Mouse (Mus musculus) mature B cell (primary cell): Measurements from ENCODE around the gene Tbc1d1.

Source experiments
- in situ Hi-C: fragments of 300-500 bp; cut with MboI; formaldehyde crosslinking; loops from 2 replicates; pipeline ENCODE4 v1.14.3; 2019

Gene Tbc1d1

DNA sequence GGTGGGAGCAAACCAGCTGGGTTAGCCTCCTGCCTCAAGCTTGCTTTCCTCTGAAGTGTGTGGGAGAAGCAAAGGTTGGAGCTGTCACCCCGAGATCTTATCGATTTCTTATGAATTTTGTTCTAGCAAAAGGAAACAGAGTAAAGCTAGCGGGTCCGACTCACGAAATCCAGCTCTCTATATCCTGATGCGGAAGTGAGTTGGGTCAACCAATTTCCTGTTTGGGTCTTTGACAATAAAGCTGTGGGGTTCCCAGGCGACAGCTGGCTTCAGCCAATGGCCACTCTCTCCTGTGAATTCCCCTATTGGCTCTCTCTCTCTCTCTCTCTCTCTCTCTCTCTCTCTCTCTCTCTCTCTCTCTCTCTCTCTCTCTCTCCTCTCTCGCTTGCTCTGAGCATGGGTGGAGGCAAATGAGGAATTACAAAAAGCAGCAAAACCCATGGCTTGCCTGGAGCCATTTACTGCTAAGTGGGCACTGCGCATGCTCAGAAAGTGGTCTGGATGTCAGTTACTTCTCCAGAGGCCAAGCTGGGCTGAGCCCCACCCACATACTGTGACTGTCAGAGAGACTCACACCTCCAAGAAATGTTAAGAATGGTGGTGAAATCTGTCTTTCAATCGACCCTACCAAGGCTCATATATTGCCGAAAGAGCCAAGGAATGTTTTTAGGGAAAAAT is 224.7 kb downstream of the Tbc1d1 start:
- in situ Hi-C loops, result loop anchor here (5.0 kb wide), 1 partner anchor 426 kb away; no protein-coding TSS in a partner anchor

DNA sequence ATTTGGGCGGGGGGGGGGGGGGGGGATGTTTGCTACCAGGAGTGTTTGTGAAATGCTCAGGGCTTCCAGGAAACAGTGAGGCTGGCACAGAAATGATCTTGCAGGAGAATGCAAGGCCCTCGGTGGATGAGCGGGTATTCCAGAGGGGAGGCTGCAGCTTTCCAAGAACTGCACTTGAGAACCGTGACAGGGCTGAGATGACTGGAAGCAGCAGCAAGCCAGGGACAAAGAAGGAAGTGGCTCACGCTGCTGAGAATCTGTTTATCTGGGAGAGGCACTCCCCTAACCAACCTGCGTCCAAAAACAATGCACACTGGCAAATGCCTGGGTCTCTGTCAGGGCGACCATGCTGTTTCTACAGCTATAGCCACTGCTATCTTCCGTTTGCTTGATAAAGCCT is 225.4 kb downstream of the Tbc1d1 start:
- in situ Hi-C loops, result loop anchor here (5.0 kb wide), 1 partner anchor 426 kb away; no protein-coding TSS in a partner anchor

DNA sequence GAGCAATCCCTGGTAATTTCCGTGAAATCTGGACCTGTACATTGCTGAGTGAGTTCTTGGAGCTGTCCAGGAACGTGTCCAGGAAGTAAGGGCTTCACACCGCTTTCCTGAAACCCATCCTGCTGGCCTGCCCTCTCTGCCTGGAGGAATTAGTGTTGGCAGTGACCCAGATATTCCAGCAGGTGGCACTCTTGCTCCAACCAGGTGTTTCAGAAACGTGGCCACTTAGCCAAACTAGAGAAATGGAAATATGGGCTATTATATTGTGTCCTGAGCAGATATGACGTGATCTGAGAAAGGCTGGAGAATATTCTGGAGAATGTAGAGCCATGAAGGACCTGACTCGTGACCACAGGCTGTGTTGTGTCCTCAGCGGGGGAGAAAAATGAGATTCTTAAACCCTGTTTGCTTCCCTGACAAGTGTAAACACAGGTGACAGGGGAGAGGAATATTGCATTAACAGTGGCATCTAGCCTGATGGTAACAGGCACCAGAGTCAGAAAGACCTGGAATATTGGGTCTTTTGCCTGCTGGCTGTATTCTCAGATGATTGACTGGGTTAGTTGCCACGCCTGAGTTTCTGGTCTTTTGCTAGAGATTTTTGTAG is 226.4 kb downstream of the Tbc1d1 start:
- in situ Hi-C loops, result loop anchor here (5.0 kb wide), 1 partner anchor 425 kb away; no protein-coding TSS in a partner anchor

DNA sequence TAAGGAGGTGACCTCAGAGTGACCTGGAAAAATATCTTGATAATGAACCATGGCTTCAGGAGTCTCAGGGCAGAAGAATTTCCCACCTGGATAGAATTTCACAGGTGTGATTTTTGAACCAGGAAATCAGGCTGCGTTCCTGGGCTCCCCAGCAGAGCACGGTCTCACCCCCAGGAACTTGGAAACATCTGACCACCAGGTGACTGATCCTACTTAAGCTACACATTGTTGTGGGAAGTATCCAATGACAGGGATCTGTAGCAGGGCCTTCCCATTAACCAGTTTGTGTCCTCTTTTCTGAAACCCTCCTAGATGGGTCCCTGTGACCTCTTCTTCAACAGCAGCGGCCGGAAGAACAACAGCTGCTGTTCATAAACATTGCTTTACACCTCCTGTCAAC is 227.1 kb downstream of the Tbc1d1 start:
- in situ Hi-C loops, result loop anchor here (5.0 kb wide), 1 partner anchor 424 kb away; no protein-coding TSS in a partner anchor

- in situ Hi-C loops, result loop anchor here (5.0 kb wide), 1 partner anchor 423 kb away; no protein-coding TSS in a partner anchor
Observed at GRCm38 (mm10) chr5:64384546-64384945, 228.4 kb downstream of the Tbc1d1 start.

DNA sequence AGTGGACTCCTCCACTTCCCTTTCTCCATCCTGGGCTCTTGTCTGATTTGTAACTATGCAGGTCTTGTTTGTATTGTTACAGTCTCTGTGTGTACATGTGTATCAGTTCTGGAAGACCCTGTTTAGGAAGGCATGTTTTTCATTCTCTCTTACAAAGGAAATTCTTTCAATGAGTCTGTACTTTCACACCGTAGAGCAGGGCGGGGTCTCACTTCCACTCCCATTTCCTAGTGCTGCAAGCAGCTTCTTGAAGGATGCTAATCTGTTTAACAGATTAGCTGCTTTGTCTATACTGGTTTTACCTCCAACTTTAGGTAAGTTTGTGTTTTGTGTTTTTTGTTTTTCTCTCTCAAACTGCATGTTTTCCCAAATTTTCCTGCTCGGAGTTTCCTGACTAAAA is 230.9 kb downstream of the Tbc1d1 start:
- in situ Hi-C loops, result no loop called here

DNA sequence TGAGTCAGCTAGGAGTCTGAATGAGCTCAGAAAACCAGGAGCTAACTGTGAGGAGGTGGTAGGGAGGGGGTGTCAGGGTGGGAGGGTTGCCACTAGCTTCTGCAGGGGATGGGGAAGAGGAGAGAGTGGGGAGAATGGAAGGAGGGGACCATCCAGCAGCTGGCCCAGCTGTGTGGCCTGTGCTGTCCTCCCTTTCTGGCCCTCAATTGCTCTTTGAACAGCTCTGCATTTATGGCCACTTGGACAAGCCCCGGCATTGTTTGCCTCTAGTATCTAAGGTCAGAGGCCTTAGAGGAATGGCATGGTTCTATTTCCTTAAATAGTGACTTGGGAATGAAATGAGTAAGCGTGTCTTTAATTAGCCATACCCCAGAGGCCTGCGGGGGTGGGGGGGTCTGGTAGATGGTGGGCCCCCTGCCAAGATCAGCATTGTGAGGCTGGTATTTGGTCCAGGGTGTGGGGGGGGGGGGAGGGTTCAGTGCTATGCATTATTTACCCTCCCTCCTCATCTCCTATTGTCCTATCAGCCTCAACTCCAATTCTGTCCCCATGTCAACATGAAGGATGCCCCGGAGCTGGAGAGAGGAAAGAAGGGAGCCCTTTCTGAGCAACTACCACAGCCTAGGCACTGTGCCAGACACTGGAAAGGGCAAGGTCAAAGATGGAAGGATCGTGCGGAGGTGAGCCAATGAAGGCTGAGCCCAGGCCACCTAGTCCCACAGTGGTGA is 233.3 kb downstream of the Tbc1d1 start:
- in situ Hi-C loops, result no loop called here

- in situ Hi-C loops, result no loop called here
Observed at GRCm38 (mm10) chr5:64391346-64391745, 235.2 kb downstream of the Tbc1d1 start.

GRCm38 (mm10) chr5:64392426-64393020 is 236.4 kb downstream of the Tbc1d1 start:
- in situ Hi-C loops, result no loop called here

DNA sequence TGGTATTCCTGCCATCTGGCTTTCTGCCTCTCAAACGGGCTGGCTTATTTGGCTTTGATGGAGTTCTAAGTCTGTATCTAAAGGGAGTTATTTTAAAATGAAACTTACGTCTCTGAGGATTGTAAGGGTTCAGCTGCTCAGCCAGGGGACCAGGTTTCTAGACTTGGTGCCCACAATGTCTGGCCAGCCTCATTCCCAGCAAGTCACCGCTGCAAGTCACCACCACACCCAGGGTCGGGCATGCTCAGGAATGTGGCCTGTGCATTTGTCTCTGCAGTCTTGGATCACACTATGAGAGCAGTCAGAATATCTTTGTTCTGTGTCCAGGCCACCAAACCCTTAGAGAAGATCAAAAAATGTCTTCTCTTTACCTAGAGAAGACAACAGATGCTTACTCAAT is 237.4 kb downstream of the Tbc1d1 start:
- in situ Hi-C loops, result no loop called here

GRCm38 (mm10) chr5:64398155-64398554 is 242.1 kb downstream of the Tbc1d1 start:
- in situ Hi-C loops, result no loop called here

- in situ Hi-C loops, result no loop called here
Observed at GRCm38 (mm10) chr5:64400742-64401141, 244.6 kb downstream of the Tbc1d1 start.
